Mouse (Mus musculus) megakaryocyte-erythroid progenitor cell, adult 5-6 weeks (primary cell): ENCODE data around the gene Lurap1. TPM values are rescaled to one million over a fixed set of nuclear protein-coding genes. Genes with fewer than 3 reads are reported as not detected.
A peak's percentile ranks its signal among the peaks of the same experiment; 100 is the strongest.

ENCODE experiments used
- ATAC-seq: replicated peaks from 2 replicates; pipeline ENCODE4 v1.8.0; 2016; ENCODE audit warnings: mild to moderate bottlenecking, inconsistent platforms; ENCODE audit not compliant: severe bottlenecking, poor library complexity, low FRiP score, low TSS enrichment
- total RNA-seq, 2 experiments: library from RNA; stranded (forward) in 1 of 2; stranded (reverse) in 1 of 2; fragments of 200-1000, 215-1000 nt in 1 of 2; fragments of >200 nt in 1 of 2; fragmentation: Nextera tagmentation in 1 of 2; gene quantifications; 2 replicates each; pipeline ENCODE4 v1.2.3; 2014 to 2017

The Lurap1 gene
- total RNA-seq, 2 experiments from 2014 or later, result 0.14 TPM; not detected in 1

- ATAC-seq, result no peak
These were observed 13.8 kb upstream of the Lurap1 start for GRCm38 (mm10) chr4:116164759-116165554.

GRCm38 (mm10) chr4:116162142-116162541 lies 11.0 kb upstream of the Lurap1 start:
- 0 out of 2 replicates have a peak, but pooled peaks have one; percentile 39 for ATAC-seq

GRCm38 (mm10) chr4:116160769-116161168 lies 9.6 kb upstream of the Lurap1 start:
- ATAC-seq, result no peak

GRCm38 (mm10) chr4:116159912-116160311 lies 8.8 kb upstream of the Lurap1 start:
- ATAC-seq, result peak; percentile 52

GRCm38 (mm10) chr4:116157882-116158281 lies 6.7 kb upstream of the Lurap1 start:
- no peak for ATAC-seq

GRCm38 (mm10) chr4:116152702-116153101 lies 1.6 kb upstream of the Lurap1 start:
- no peak for ATAC-seq

GRCm38 (mm10) chr4:116150862-116151221 lies 296 bp downstream of the Lurap1 start:
- no peak for ATAC-seq

GRCm38 (mm10) chr4:116150156-116150861 lies 829 bp downstream of the Lurap1 start:
- ATAC-seq, result peak; percentile 66

GRCm38 (mm10) chr4:116149812-116150155 lies 1.4 kb downstream of the Lurap1 start:
- ATAC-seq, result no peak

- ATAC-seq, result peak; percentile 60; the same call in 1 of the 2 replicates
These were observed 7.0 kb downstream of the Lurap1 start for GRCm38 (mm10) chr4:116143891-116144717.

GRCm38 (mm10) chr4:116143317-116143811 lies 7.8 kb downstream of the Lurap1 start:
- peak; percentile 35 for ATAC-seq

GRCm38 (mm10) chr4:116142269-116142668 lies 8.9 kb downstream of the Lurap1 start:
- no peak for ATAC-seq

GRCm38 (mm10) chr4:116141736-116142135 lies 9.4 kb downstream of the Lurap1 start:
- no peak for ATAC-seq

- no peak for ATAC-seq
These were observed 10.2 kb downstream of the Lurap1 start for GRCm38 (mm10) chr4:116140801-116141574.

- no peak for ATAC-seq
These were observed 13.6 kb downstream of the Lurap1 start for GRCm38 (mm10) chr4:116137421-116137996.

- ATAC-seq, result peak; percentile 73
These were observed 16.1 kb downstream of the Lurap1 start for GRCm38 (mm10) chr4:116134990-116135389.

GRCm38 (mm10) chr4:116133126-116133525 lies 18.0 kb downstream of the Lurap1 start:
- no peak for ATAC-seq

GRCm38 (mm10) chr4:116127956-116128355 lies 23.2 kb downstream of the Lurap1 start:
- no peak for ATAC-seq
